Mouse (Mus musculus) brain, embryonic 14.5 days (tissue): ENCODE data around the gene Aldh3b3. TPM values are rescaled to one million over a fixed set of nuclear protein-coding genes. Genes with fewer than 3 reads are reported as not detected.
"Not testable (repeated sequence)": the region's sequence is repeated elsewhere in the genome, so short reads cannot be mapped to it uniquely, and the experiment has no call there.

Experiments
- DNase-seq: peaks from one replicate; pipeline ENCODE4 v3.0.0-alpha.2; 2011; ENCODE audit warnings: low read depth
- CTCF ChIP-seq: fragments of 200-500 bp; IDR thresholded peaks from 2 replicates; pipeline ENCODE4 v1.5.1; 2012; ENCODE audit warnings: inconsistent platforms, mild to moderate bottlenecking, moderate library complexity, borderline replicate concordance; ENCODE audit not compliant: insufficient read depth, insufficient read length; ENCODE audit errors: extremely low read depth
- POLR2A ChIP-seq: fragments of 200-500 bp; IDR thresholded peaks from 2 replicates; pipeline ENCODE4 v1.6.1; 2012; ENCODE audit warnings: mild to moderate bottlenecking, inconsistent platforms, borderline replicate concordance; ENCODE audit not compliant: poor library complexity, insufficient read depth, insufficient read length, severe bottlenecking; ENCODE audit errors: extremely low read depth
- polyA plus RNA-seq: library from polyadenylated mRNA; depleted of rRNA; stranded (reverse); fragments of >200 nt; gene quantifications from 2 replicates; pipeline ENCODE4 v1.2.3, GENCODE M21; 2012

Gene Aldh3b3
- polyA plus RNA-seq, 1 experiment, result 0.01 TPM

DNA sequence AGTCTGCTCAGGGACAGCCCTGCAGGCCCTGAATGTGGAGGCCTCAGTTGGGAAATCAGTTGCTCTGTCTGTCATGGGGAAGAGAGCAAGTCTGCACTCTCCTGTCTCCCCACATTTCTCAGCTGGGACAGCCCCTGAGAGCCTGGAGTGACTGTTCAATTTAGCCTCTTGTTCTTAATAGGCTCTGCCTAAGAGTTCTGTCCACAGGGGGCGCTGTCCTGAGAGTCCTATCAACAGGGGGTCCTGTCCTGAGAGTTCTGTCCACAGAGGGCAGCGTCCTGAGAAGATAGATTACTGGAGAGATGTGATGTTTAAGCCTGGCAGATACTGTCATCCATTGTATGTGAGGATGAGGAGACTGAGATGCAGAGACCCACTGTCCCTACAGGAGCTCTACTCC, 4.0 kb downstream of the Aldh3b3 start:
- DNase-seq, result no peak
- TF ChIP-seq CTCF (peak; percentile 13; the same call in 1 of the 2 replicates), POLR2A (no peak)

DNA sequence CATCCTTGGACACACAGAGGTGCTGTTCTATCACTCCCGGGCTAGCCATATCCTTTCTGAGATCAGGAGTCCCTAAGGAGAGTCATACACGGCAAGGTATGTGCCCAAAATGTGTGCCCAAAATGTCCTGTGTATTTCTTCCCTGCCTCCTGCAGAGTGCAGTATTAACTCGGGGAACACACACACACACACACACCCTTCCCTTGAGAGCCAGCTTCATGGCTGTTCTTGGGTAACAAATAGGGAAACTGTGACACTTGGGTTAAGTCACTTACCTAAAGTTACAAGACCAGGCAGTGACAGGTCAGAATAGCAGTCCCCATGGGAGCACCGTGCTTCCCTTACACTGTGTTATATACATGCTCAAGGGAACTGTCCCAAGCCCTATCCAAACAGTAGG, 5.6 kb downstream of the Aldh3b3 start:
- no peak for DNase-seq
- TF ChIP-seq POLR2A (no peak), CTCF (no peak)

DNA sequence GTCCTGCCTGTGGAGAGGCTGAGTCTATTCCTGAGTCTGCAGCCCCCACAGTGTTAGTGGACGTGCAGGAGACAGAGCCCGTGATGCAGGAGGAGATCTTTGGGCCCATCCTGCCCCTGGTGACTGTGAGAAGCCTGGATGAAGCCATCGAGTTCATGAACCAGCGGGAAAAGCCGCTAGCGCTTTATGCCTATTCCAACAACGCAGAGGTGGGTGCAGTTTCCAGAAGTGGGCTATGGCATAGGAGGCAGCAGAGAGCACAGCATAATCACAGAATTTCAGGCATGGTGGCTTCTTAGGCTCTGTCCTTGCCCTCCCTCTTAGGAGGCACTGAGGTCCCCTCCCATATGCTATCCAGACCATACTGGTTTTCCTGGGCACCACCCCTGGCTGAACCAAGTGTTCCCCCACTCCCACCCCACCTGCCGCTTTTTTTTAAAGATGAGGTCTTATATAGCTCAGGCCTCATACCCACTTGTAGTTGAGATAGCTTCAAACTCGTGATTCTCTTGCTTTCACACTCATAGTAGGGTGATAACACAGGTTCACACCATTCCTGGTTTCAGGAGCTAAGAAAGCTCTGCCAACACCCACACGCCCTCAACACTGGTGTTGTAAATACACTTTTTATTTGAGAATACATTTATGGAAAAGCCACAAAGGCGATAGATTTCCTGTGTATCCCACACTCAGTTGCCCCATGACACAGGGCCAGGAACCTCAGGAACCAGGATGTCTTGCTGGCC, 8.1 kb downstream of the Aldh3b3 start:
- DNase-seq, result no peak
- TF ChIP-seq POLR2A (no peak), CTCF (peak; percentile 28; the same call in 1 of the 2 replicates)

DNA sequence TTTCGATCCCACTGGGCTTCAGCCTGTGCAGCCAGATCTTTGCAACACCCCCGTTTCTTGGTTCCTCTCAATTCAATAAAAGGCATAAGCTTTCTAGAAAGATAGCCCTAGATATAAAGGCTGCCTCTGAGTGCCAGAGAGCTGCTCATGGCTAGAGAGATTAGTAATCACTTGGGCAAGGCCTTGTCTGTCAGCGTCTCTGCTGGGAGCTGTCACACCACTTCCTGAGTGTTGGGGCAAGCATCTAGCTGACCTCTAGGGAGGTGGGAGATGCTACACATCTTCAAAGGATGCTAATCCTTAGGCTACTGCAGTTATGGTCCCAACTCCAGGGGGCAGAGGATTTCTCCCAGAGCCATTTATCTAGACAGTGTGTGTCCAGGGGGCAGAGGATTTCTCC, 8.8 kb downstream of the Aldh3b3 start:
- TF ChIP-seq CTCF, result no peak
- TF ChIP-seq POLR2A, result no peak
- no peak for DNase-seq

DNA sequence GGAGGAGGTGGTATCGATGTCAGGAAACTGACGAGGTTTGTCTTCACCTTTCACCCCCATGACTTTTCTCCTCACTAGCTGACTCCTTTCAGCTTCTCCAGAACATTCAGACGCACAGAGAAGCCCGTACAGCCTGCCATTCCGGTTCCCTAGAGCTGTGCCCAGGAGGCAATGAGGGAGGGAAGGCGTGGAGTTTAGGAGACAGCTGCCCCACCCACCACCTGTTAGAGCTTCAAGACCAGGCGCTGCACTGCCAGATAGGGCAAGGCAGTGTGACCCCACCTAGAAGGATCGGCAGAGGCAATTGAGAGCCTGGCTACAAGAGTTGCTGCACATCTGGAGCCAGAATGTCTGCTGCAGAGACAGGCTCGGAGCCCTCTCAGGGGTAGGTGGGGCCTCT, 13.8 kb downstream of the Aldh3b3 start, which contains the start of gene Aldh3b2:
Aldh3b2 (plus strand) TSS at position 100 of the 400 bp plus-strand sequence.
- DNase-seq, result no peak
- TF ChIP-seq POLR2A (no peak), CTCF (no peak)

DNA sequence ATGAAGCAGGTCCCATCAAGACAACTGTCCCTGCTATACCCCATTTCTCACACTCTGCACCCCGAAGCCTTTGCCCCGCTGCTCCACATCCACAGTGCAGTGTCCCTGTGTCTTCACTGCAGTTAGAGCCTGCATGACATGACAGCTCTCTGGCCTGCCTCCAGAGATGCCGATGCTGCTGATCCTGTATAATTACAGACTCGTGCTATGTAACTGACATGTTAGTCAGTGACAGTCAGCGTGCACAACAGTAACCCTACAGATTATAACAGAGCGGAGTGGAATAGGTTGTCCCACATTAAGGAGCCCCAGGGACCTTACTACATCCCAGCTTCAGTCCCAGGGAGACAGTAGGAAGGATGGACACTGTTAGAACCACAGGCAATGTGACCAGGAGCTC, 16.2 kb downstream of the Aldh3b3 start:
- DNase-seq, result not testable (repeated sequence)

DNA sequence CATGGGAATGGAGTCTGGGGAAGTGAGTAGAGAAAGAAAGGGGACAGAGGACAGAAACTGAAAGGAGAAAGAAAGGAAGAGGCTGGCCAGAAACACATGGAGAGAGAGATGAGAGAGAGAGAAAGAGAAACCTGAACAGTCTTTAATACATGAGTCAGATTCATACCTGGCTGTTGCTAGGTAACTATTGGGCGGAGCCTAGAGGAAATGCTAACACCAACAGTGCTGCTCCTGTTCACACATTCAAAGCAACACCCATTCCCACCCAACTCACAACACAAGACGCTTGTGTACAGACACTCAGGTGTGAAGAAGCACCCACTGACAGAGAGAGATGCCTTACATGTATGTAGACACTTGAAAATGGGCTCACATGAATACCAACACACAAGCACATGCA, 17.4 kb downstream of the Aldh3b3 start:
- no peak for DNase-seq
- TF ChIP-seq CTCF (no peak), POLR2A (no peak)

DNA sequence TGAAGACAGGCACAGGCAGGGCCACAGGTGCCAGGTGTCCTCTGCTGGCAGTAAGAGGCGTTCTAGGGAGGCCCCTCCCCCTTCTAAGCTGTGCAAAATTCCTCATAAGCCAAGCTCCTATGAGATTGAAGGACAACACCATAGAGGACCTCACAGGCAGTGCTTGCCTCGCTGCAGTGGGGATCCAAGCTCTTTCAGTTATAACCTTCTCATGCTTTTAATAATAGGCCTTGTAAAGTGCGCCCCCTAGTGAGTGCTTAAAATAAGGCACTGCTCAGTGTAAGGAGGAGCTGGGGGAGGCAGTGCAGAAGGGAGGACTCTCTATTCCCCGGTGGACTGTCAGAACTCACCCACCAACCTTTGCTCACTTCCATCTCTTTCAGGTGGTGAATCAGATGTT, 21.9 kb downstream of the Aldh3b3 start:
- peak; percentile 75 for TF ChIP-seq CTCF
- TF ChIP-seq POLR2A, result no peak

DNA sequence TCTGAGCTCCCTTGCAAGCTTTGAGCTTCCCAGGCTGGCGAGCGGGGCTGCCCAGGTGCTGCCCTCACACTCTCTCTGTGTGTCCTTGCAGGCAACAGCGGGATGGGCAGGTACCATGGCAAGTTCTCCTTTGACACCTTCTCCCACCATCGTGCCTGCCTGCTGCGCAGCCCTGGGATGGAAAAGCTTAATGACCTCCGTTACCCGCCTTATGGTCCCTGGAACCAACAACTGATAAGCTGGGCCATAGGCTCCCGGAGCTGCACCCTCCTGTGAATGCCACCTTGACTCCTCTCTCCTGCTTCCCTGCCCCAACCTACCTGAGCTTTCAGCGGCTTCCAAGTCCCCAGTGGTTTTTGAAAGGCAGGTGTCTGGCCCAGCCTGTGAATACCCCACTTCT, 22.5 kb downstream of the Aldh3b3 start:
- DNase-seq, result no peak
- TF ChIP-seq CTCF (no peak), POLR2A (no peak)

More for the DNA sequence above, 21.9 kb downstream of the Aldh3b3 start:
- peak; percentile 89 for DNase-seq

DNA sequence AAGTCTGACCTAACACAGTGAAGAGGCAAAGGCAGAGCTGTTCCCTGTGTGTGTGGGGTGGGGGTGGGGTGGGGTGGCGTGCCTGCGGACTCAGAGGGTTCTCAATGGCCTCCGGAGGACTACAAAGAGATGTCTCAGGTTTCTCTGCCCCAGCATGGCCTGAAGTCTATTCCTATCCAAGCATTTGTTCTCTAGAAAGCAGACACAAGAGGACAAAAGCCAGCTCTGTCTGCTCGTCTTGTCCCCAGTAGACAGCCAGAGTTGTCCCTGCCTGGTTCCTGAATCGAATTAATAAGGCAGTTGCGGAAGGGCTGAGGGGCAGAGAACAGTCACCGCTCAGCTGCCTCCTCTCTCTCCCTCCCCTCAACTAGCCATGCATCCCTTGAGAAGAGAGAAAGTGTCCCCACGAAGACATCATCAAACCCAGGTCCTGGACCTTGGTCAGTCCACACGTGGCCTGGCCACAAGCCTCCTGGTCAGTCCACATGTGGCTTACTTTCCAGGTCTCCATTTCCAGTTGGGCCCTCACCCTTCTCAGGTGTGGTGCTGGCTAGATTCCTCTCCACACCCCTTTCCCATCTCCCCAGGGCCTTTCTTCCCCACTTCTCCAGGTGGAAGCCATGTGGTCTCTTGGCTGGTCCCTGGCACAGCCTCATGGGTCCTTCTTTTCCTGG, 25.2 kb downstream of the Aldh3b3 start:
- no peak for TF ChIP-seq POLR2A
- TF ChIP-seq CTCF, result no peak
- DNase-seq, result no peak

DNA sequence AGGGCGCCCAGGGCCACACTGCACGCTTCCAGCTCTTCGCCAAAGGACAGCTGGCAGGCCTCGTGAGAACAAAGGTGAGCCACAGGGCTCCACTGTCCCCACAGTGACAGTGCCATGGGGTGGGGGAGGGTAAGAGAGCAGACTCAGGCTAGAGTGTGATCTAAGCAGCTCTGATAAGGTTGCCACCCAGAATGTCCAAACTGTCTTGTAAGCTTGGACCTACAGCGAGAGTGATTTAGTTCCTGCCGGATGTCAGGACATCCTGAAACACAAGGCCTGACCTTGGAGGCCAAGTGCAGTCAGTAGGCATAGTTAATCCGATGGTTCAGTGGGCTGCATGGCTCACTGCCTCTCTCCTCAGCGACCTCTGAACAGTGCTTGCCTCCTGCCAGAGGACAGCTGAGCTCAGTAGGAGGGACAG, 26.8 kb downstream of the Aldh3b3 start:
- TF ChIP-seq POLR2A (no peak), CTCF (no peak)
- no peak for DNase-seq

DNA sequence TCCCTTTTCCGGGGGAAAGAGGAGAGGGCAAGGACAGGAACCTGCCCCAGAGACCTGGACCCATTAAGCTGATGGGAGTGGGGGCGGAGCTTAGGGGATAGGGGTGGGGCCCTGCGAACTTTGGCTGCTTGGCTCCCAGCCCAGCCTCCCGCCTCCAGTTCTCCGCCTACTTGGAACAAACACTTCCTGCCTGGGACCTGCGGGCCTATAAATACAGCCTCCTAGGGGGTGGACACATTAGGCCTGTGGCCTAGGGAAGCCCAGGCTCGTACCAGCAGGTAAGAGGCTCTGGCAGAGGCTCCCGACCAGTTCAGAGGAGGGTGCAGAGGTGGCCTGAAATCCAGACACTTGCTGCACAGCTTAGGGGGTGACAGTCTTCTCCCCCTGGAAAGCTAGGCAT, 27.9 kb downstream of the Aldh3b3 start, which contains the start of gene Acy3:
Acy3 (plus strand) TSS at position 237 of the 400 bp plus-strand sequence.
- no peak for TF ChIP-seq POLR2A
- DNase-seq, result peak; percentile 62
